Mouse (Mus musculus): ENCODE results near the gene Gm17268.

Gene Gm17268

DNA sequence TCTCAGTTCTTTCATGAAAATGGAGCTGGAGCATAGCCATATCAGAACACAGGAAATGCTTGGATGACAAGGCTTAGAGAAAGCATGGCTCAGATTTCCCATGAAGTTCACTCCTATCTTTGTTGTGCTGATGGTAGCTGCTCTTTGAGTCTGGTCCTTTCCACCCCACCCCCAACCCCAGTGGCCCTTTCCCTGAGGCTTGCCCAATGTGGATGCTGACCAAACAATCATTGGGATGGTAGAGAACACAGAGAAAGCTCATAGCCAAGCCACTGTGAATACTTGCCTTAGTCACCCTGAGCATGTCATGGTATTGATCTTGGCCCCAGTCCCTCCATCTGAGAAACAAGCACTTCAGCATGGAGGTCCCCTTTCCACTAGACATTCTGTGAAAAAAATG is 6.2 kb downstream of the Gm17268 start:
- no peak for DNase-seq (ENCODE audit: low read depth, low spot score)

DNA sequence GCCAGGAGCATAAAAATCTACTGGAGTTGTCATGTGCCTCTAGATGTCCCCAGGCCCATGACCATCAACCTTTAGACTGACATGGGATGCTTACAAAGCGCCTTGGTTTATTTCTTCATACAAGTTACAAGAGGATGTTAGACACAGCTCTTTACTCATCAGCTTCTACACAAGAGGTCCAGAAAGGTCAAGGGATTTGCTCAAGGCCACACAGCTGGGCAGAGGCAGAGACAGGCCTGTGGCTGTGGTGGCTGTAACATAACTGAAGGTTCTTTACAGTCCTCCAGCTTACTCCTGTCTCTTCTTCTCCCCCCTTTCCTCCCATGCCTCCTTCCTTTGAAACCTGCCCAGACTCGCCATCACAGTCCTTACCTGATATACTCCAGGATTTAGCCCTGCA is 8.2 kb downstream of the Gm17268 start:
- no peak for DNase-seq (ENCODE audit: low read depth, low spot score)

- DNase-seq (ENCODE audit: low read depth, low spot score), result no peak
Measured at GRCm38 (mm10) chr11:82023769-82024168, 14.6 kb downstream of the Gm17268 start.

- no peak for DNase-seq (ENCODE audit: low read depth, low spot score)
Measured at GRCm38 (mm10) chr11:82022504-82023056, 15.8 kb downstream of the Gm17268 start.

GRCm38 (mm10) chr11:82021406-82021805 is 17.0 kb downstream of the Gm17268 start:
- no peak for DNase-seq (ENCODE audit: low read depth, low spot score)

GRCm38 (mm10) chr11:82019793-82020192 is 18.6 kb downstream of the Gm17268 start:
- DNase-seq (ENCODE audit: low read depth, low spot score), result no peak

DNA sequence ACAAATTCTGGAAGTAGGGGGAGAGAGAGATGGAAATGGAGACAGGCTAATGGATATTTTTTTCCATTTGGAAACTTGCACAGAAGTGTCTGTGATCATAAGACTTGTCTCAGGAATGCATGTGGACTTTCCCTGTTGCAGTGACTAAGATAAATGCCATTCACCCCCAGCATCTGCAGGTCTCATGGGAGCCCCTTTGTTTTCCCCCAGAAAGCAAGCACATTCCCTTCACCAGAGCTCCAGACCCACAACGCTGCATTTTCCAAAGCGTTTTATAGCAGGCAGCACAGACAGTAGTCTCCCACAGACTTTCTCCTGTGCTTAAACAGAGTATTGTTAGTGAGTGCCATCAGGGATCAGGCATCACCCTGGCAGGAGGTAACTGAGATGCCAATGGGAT is 19.0 kb downstream of the Gm17268 start:
- no peak for DNase-seq (ENCODE audit: low read depth, low spot score)

- DNase-seq (ENCODE audit: low read depth, low spot score), result no peak
Measured at GRCm38 (mm10) chr11:82016181-82016780, 22.1 kb downstream of the Gm17268 start.

GRCm38 (mm10) chr11:82015066-82015465 is 23.3 kb downstream of the Gm17268 start:
- no peak for DNase-seq (ENCODE audit: low read depth, low spot score)

- no peak for DNase-seq (ENCODE audit: low read depth, low spot score)
Measured at GRCm38 (mm10) chr11:82013756-82014155, 24.6 kb downstream of the Gm17268 start.

- peak; percentile 23 for DNase-seq (ENCODE audit: low read depth, low spot score)
Measured at GRCm38 (mm10) chr11:82011411-82012193, 26.8 kb downstream of the Gm17268 start.

GRCm38 (mm10) chr11:82010115-82010514 is 28.2 kb downstream of the Gm17268 start:
- no peak for DNase-seq (ENCODE audit: low read depth, low spot score)

- DNase-seq (ENCODE audit: low read depth, low spot score), result no peak
Measured at GRCm38 (mm10) chr11:82006796-82007423, 31.5 kb downstream of the Gm17268 start.

GRCm38 (mm10) chr11:82004810-82005209 is 33.6 kb downstream of the Gm17268 start:
- DNase-seq (ENCODE audit: low read depth, low spot score), result no peak

- no peak for DNase-seq (ENCODE audit: low read depth, low spot score)
Measured at GRCm38 (mm10) chr11:82000581-82000980, 37.8 kb downstream of the Gm17268 start.

DNA sequence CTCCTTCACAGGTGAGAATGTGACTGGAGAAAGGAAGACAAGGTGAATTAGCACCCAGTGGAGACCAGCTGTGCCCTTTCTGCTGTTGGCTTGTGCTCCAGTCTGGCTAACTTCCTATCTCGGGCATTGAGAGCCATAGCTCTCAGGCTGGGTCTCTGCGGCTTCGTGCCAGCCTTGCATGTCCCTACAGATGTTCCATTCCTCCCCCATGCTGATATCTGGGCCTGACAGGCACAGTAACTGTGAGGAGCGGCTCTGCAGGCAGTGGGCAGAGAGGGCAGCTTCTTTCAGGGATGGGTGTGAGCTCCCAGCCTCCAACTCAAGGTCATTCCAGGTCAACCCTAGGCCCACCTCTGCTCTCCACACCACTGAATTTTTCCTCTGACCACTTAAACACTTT is 38.9 kb downstream of the Gm17268 start:
- DNase-seq (ENCODE audit: low read depth, low spot score), result no peak

GRCm38 (mm10) chr11:81998646-81999045 is 39.7 kb downstream of the Gm17268 start:
- no peak for DNase-seq (ENCODE audit: low read depth, low spot score)

GRCm38 (mm10) chr11:81997085-81997484 is 41.3 kb downstream of the Gm17268 start:
- no peak for DNase-seq (ENCODE audit: low read depth, low spot score)

DNA sequence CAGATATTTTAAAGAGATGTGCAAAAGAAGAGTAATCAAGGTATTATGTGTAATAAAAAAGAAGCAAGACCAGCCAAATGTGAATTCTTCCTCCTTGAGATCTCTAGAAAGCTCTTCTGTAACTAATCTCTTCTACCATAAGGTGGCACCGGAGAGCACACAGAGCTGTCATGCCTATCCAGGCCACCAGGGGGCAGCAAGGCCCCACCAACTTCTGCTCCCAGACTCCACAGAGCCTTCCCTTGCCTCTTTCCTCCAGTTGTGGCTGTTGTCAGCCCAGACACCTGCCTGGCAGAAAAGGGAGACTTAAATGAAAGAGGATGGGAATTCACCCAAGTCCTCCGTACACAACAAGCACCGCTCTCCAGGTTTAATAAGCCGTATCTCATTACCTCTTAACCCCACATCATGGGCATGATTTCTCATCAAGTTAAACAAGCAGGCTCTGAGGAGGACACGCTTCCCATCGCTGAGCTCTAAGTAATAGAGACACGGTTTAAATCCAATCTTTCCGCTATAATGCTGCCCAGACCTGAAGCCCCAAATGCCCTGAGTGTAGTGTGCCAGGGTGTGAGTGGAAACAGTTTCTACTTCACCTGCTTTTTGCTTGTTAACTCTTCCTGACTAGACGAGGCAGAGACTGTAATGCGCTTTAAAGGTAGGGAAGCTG is 42.1 kb downstream of the Gm17268 start:
- peak; percentile 66 for DNase-seq (ENCODE audit: low read depth, low spot score)

DNA sequence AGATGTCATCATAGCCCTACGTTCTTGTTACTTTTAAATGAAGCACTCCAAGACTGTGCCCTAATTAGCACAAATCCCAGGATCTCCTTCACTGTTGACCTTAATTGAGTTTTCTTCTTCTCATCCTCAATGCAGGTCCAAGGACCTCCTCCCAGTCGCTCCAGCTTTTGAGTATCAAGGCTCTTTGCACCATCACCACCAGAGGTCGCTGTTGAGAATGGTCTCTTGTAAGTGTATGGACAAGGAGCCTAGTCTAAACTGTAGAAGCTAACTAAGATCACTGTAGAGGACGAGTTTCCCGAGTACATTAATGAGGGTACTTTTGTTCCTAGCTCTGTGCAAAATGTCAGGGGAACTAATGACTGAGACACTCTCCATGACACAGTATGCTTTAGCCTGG is 55.2 kb downstream of the Gm17268 start:
- peak; percentile 78 for DNase-seq (ENCODE audit: low read depth, low spot score)

DNA sequence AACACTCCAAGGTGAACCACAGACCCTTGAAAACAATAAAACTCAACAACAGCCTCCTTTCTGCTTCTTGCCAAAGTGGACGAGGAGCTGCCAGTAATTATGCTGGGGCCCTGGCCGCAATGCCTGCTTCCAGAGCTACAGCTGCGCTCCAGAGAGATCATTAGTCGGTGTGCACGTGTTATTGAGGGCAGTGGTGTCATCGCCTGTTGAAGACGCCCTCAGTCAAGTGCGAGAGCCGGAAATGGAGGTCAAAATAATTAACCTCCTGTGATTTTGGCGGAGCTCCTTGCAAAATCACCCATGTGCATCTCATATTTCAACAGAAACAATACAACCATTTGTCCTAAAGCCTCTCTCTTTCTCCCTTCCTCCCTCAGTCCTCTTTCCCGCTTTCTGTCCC is 56.2 kb downstream of the Gm17268 start:
- no peak for DNase-seq (ENCODE audit: low read depth, low spot score)
